Mouse (Mus musculus) ES-E14 (cell line): ENCODE measurements around the gene Rbfox3. TPM values are rescaled to one million over a fixed set of nuclear protein-coding genes. Genes with fewer than 3 reads are reported as not detected.

Experiments used
- DNase-seq: peaks from one replicate; pipeline ENCODE4 v3.0.0-alpha.2; 2013; ENCODE audit warnings: low read depth, low spot score
- H3K27ac ChIP-seq: 2 replicates; pipeline ENCODE4 v1.5.1; 2012; ENCODE audit warnings: low read depth, mild to moderate bottlenecking, low read length, moderate library complexity, mixed read lengths; ENCODE audit not compliant: poor library complexity, insufficient read depth, severe bottlenecking
- H3K36me3 ChIP-seq: 2 replicates; pipeline ENCODE4 v1.6.1; 2012; ENCODE audit warnings: mild to moderate bottlenecking, low read length, moderate library complexity, mixed read lengths; ENCODE audit not compliant: control insufficient read depth, poor library complexity, insufficient read depth, severe bottlenecking
- H3K4me1 ChIP-seq, 2 experiments: fragments of 150-350 bp in 1 of 2; sonication (generic) in 1 of 2; 2 replicates each; pipeline ENCODE4 v1.6.1; 2012; ENCODE audit warnings: low read length in 2 of 2, mild to moderate bottlenecking in 1 of 2, mixed read lengths in 1 of 2; ENCODE audit not compliant: control insufficient read depth in 2 of 2, insufficient read depth in 2 of 2, poor library complexity in 1 of 2
- H3K4me3 ChIP-seq, 2 experiments: fragments of 150-350 bp in 1 of 2; sonication (generic) in 1 of 2; 2 replicates each; pipeline ENCODE4 v1.5.1; 2012; ENCODE audit warnings: low read length in 2 of 2, low read depth in 1 of 2, mild to moderate bottlenecking in 1 of 2, mixed read lengths in 1 of 2; ENCODE audit not compliant: insufficient read depth in 1 of 2, poor library complexity in 1 of 2, severe bottlenecking in 1 of 2
- H3K9ac ChIP-seq: 2 replicates; pipeline ENCODE4 v1.6.1; 2012; ENCODE audit warnings: low read depth, mild to moderate bottlenecking, low read length, mixed read lengths; ENCODE audit not compliant: poor library complexity, insufficient read depth, severe bottlenecking
- H3K9me3 ChIP-seq: fragments of 150-350 bp; sonication (generic); 2 replicates; pipeline ENCODE4 v1.6.1; 2012; ENCODE audit warnings: low read depth, mild to moderate bottlenecking, low read length; ENCODE audit not compliant: control insufficient read depth, insufficient read depth
- CHD2 ChIP-seq: IDR thresholded peaks from 2 replicates; pipeline ENCODE4 v1.6.1; 2014; ENCODE audit warnings: mild to moderate bottlenecking, low read depth, low read length, inconsistent platforms
- HCFC1 ChIP-seq: IDR thresholded peaks from 2 replicates; pipeline ENCODE4 v1.6.1; 2012; ENCODE audit warnings: low read length, inconsistent platforms, borderline replicate concordance; ENCODE audit not compliant: insufficient read depth
- MAFK ChIP-seq: IDR thresholded peaks from 2 replicates; pipeline ENCODE4 v1.6.1; 2014; ENCODE audit warnings: mild to moderate bottlenecking, low read depth, low read length, inconsistent platforms; ENCODE audit not compliant: insufficient read depth
- ZC3H11A ChIP-seq: IDR thresholded peaks from 2 replicates; pipeline ENCODE4 v1.6.1; 2012; ENCODE audit warnings: low read depth, mild to moderate bottlenecking, inconsistent platforms, low read length, borderline replicate concordance
- ZNF384 ChIP-seq: IDR thresholded peaks from 2 replicates; pipeline ENCODE4 v1.6.1; 2012; ENCODE audit warnings: low read depth, low read length, inconsistent platforms
- in situ Hi-C, 2 experiments: fragments of 600-800 bp; cut with MboI; formaldehyde crosslinking; loops; one replicate each; pipeline ENCODE4 v1.15.1; 2025; ENCODE audit warnings: low sequenced_read_pairs in 2 of 2, inconsistent platforms in 1 of 2; ENCODE audit not compliant: unreplicated experiment in 2 of 2
- total RNA-seq: library from RNA; depleted of rRNA; stranded (reverse); fragments of 300-350 nt; gene quantifications from 2 replicates; pipeline ENCODE4 v1.2.3, GENCODE M21; 2012

Gene Rbfox3
- total RNA-seq, 1 experiment: 0.45 TPM

DNA sequence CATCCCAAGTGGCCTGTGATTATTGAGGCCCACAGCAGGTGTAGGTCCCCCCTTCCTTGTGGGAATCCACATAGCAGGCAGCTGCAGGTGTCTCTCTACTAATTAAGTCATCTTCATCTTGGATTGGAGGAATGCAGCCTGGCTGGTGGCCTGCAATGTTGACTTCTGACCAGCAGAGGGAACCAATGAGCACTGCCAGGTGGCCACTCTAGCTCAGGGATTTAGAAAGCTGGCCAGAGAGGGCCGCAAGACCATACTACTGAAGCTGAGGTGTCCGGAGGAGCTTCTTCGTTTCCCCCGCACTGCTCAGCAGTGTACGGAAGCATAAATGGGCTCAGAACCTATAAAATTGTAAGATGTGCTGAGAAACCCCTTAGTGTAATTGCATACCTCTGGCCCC, 403.5 kb downstream of the Rbfox3 start:
- Histone ChIP-seq H3K9me3 (no peaks in the 10 kb centered on the region), H3K27ac (no peak overlapping the region), H3K4me1 (peaks cover 1 to 7% of the 10 kb centered on the region in 2 experiments; a peak in 1 of 4 replicates), H3K4me3 (no peak overlapping the region), H3K36me3 (no peaks in the 10 kb centered on the region), H3K9ac (no peak overlapping the region)
- in situ Hi-C loops: no loop called here
- TF ChIP-seq ZNF384: no peak
- TF ChIP-seq ZC3H11A: peak; percentile 46; the same call in 1 of the 2 replicates
- DNase-seq: peak; percentile 38

GRCm38 (mm10) chr11:118507095-118507494, 404.3 kb downstream of the Rbfox3 start:
- H3K27ac ChIP-seq: no peak overlapping the region
- in situ Hi-C loops: no loop called here
- H3K9ac ChIP-seq: no peak overlapping the region
- DNase-seq: no peak
- H3K4me3 ChIP-seq: no peak overlapping the region
- H3K9me3 ChIP-seq: no peaks in the 10 kb centered on the region
- H3K4me1 ChIP-seq: peaks cover 1 to 11% of the 10 kb centered on the region in 2 experiments; a peak in 1 of 4 replicates
- H3K36me3 ChIP-seq: no peaks in the 10 kb centered on the region
- no peak for TF ChIP-seq ZC3H11A
- no peak for TF ChIP-seq MAFK
- no peak for TF ChIP-seq CHD2
- TF ChIP-seq HCFC1: no peak
- no peak for TF ChIP-seq ZNF384

- no peak overlapping the region for H3K9ac ChIP-seq
- H3K27ac ChIP-seq: no peak overlapping the region
- peaks cover 1 to 11% of the 10 kb centered on the region in 2 experiments; a peak in 1 of 4 replicates for H3K4me1 ChIP-seq
- no peaks in the 10 kb centered on the region for H3K36me3 ChIP-seq
- no peaks in the 10 kb centered on the region for H3K9me3 ChIP-seq
- TF ChIP-seq MAFK (no peak), ZC3H11A (no peak), HCFC1 (no peak), CHD2 (no peak), ZNF384 (no peak)
- DNase-seq: no peak
- in situ Hi-C loops: no loop called here
- H3K4me3 ChIP-seq: no peak overlapping the region; a peak in 1 of 4 replicates
These were observed 407.3 kb downstream of the Rbfox3 start for GRCm38 (mm10) chr11:118504180-118504454.

DNA sequence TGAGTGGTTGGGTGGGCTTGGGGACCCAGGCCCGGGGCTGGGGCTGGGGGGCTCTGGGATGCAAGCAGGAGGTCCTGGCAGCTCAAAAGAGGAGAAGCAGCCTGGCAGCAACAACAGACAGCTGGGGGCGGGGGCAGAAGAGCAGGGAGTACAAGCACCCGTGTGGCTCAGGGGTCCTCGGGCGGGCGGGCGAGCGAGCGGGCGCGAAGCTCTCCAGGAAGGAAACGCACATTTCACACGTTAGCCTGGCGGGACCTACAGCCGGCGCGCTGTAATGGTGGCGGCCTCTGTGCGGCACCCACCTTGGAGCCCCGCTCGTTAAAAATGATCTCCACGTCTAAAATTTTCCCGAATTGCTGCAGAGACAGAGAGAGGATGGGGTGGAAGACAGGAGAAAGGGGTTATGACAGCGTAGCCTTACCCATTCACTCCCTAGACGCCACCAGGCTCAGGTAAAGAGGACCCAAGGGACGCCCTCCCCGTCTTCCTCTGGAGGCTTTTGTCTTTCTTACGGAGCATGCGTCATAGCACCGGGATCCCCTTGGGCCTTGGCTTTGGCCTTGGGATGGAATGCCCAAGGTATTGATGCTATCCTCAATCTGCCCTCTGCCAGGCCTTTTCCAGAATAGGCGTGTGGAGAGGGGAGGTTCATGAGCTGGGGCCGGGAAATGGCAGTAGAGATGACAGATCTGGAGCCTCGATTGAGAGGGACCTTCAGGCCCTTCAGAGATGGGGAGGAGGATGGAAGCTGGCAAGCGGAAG, 407.8 kb downstream of the Rbfox3 start:
- H3K4me3 ChIP-seq: peak overlapping the region; percentile 45 to 52

More for the DNA sequence above, 407.8 kb downstream of the Rbfox3 start:
- Histone ChIP-seq H3K36me3 (no peaks in the 10 kb centered on the region), H3K27ac (no peak overlapping the region), H3K9me3 (no peaks in the 10 kb centered on the region), H3K4me1 (peaks cover 1 to 11% of the 10 kb centered on the region in 2 experiments; a peak in 1 of 4 replicates), H3K9ac (0 out of 2 replicates have a peak overlapping the region, but pooled peaks have one; percentile 38)
- TF ChIP-seq ZNF384 (no peak), ZC3H11A (no peak), CHD2 (no peak), MAFK (no peak), HCFC1 (no peak)
- no peak for DNase-seq
- in situ Hi-C loops: no loop called here
